Mouse (Mus musculus) left cerebral cortex, postnatal 25 days (tissue): ENCODE measurements around the gene Fhod1. TPM values are rescaled to one million over a fixed set of nuclear protein-coding genes. Genes with fewer than 3 reads are reported as not detected.
"Not testable (repeated sequence)": the region's sequence is repeated elsewhere in the genome, so short reads cannot be mapped to it uniquely, and the experiment has no call there.

Experiments used
- DNase-seq, 2 experiments: peaks; one replicate each; pipeline ENCODE4 v3.0.0; 2022; ENCODE audit warnings: low spot score in 2 of 2, mixed read lengths in 1 of 2
- intact Hi-C: fragments of 180-260 bp; cut with DNase I; formaldehyde crosslinking; loops from one replicate; pipeline ENCODE4 v1.15.1; 2025
- total RNA-seq, 2 experiments: library from RNA; stranded (reverse); gene quantifications; 2 replicates each; pipeline ENCODE4 v1.2.3; 2021

The Fhod1 gene
- total RNA-seq, 2 experiments from 2014 or later = 2.5 to 3.2 TPM

GRCm38 (mm10) chr8:105303396-105303795 is 44.4 kb downstream of the Fhod1 start:
- intact Hi-C loops = no loop called here
- peak in 1 of 2 experiments; percentile 67 for DNase-seq

GRCm38 (mm10) chr8:105299962-105300361 is 47.8 kb downstream of the Fhod1 start:
- intact Hi-C loops = no loop called here
- DNase-seq = no peak

GRCm38 (mm10) chr8:105298351-105299252 is 49.2 kb downstream of the Fhod1 start:
- DNase-seq = no peak
- intact Hi-C loops = no loop called here

GRCm38 (mm10) chr8:105297511-105298192 is 50.1 kb downstream of the Fhod1 start, which contains the start of gene E2f4:
TSS of gene E2f4 (plus strand) at chr8:105297663.
- peak; percentile 95 to 96 for DNase-seq
- intact Hi-C loops = no loop called here

GRCm38 (mm10) chr8:105295895-105296573 is 51.7 kb downstream of the Fhod1 start, which contains the start of gene Exoc3l:
TSS of gene Exoc3l (minus strand) at chr8:105296101.
- DNase-seq = no peak
- intact Hi-C loops = no loop called here

GRCm38 (mm10) chr8:105295256-105295655 is 52.5 kb downstream of the Fhod1 start:
- DNase-seq = no peak
- intact Hi-C loops = no loop called here

- intact Hi-C loops = no loop called here
- no peak for DNase-seq
Measured at GRCm38 (mm10) chr8:105294776-105295175, 53.0 kb downstream of the Fhod1 start.

- no peak for DNase-seq
- intact Hi-C loops = no loop called here
Measured at GRCm38 (mm10) chr8:105293405-105293804, 54.3 kb downstream of the Fhod1 start.

- DNase-seq = no peak
- intact Hi-C loops = no loop called here
Measured at GRCm38 (mm10) chr8:105292471-105292870, 55.3 kb downstream of the Fhod1 start.

GRCm38 (mm10) chr8:105291802-105292201 is 56.0 kb downstream of the Fhod1 start:
- intact Hi-C loops = loop anchor here (2.0 kb wide), 1 partner anchor 637 kb away; no protein-coding TSS in a partner anchor
- not testable (repeated sequence) for DNase-seq

- DNase-seq = not testable (repeated sequence)
- intact Hi-C loops = loop anchor here (2.0 kb wide), 1 partner anchor 637 kb away; no protein-coding TSS in a partner anchor
Measured at GRCm38 (mm10) chr8:105291364-105291763, 56.4 kb downstream of the Fhod1 start.

GRCm38 (mm10) chr8:105290554-105291314 is 57.0 kb downstream of the Fhod1 start:
- intact Hi-C loops = loop anchor here (2.0 kb wide), 1 partner anchor 636 kb away; no protein-coding TSS in a partner anchor
- peak; percentile 69 to 77 for DNase-seq

GRCm38 (mm10) chr8:105289805-105290460 is 57.8 kb downstream of the Fhod1 start, which contains the start of gene 4931428F04Rik:
TSS of gene 4931428F04Rik (minus strand) at chr8:105289864.
- intact Hi-C loops = loop anchor here (1.0 to 2.0 kb wide), 2 partner anchors 22 to 635 kb away; no protein-coding TSS in a partner anchor

GRCm38 (mm10) chr8:105288958-105289732 is 58.6 kb downstream of the Fhod1 start:
- intact Hi-C loops = loop anchor here (1.0 kb wide), 1 partner anchor 21 kb away; no protein-coding TSS in a partner anchor

More at GRCm38 (mm10) chr8:105289805-105290460, 57.8 kb downstream of the Fhod1 start, which contains the start of gene 4931428F04Rik:
- peak; percentile 38 to 47 for DNase-seq

GRCm38 (mm10) chr8:105288231-105288630 is 59.5 kb downstream of the Fhod1 start:
- intact Hi-C loops = no loop called here
- DNase-seq = no peak

More at GRCm38 (mm10) chr8:105288958-105289732, 58.6 kb downstream of the Fhod1 start:
- peak; percentile 96 to 97 for DNase-seq

GRCm38 (mm10) chr8:105286907-105287306 is 60.8 kb downstream of the Fhod1 start:
- intact Hi-C loops = no loop called here
- no peak for DNase-seq

GRCm38 (mm10) chr8:105285514-105285913 is 62.2 kb downstream of the Fhod1 start:
- intact Hi-C loops = no loop called here

More at GRCm38 (mm10) chr8:105285514-105285913, 62.2 kb downstream of the Fhod1 start:
- no peak for DNase-seq
